Mouse (Mus musculus) heart, postnatal 10 days (tissue): ENCODE measurements at regions not wholly inside any gene's neighbourhood (a gene's known extent, or its start where the extent isn't known, plus 50 kb on each side); places are given as distances from the start of the nearest gene placed in this dataset.

Experiments used
- DNase-seq, 2 experiments: peaks; one replicate each; pipeline ENCODE4 v3.0.0; 2021
- intact Hi-C: fragments of 180-260 bp; cut with DNase I; formaldehyde crosslinking; loops from one replicate; pipeline ENCODE4 v1.15.1; 2025

GRCm38 (mm10) chr3:18892813-18893212 lies 735.7 kb downstream of the 1700064H15Rik start:
- no peak for DNase-seq
- intact Hi-C loops: no loop called here

- no peak for DNase-seq
- intact Hi-C loops: no loop called here
Measured at GRCm38 (mm10) chr3:18905769-18906168, 722.7 kb downstream of the 1700064H15Rik start.

- DNase-seq: no peak
- intact Hi-C loops: no loop called here
Measured at GRCm38 (mm10) chr3:18906210-18906609, 722.3 kb downstream of the 1700064H15Rik start.

GRCm38 (mm10) chr3:18908737-18909136 lies 719.7 kb downstream of the 1700064H15Rik start:
- no peak for DNase-seq
- intact Hi-C loops: no loop called here

GRCm38 (mm10) chr3:18928401-18929104 lies 699.9 kb downstream of the 1700064H15Rik start:
- DNase-seq: no peak

GRCm38 (mm10) chr3:18929105-18929492 lies 699.4 kb downstream of the 1700064H15Rik start:
- intact Hi-C loops: no loop called here
- no peak for DNase-seq

More at GRCm38 (mm10) chr3:18928401-18929104, 699.9 kb downstream of the 1700064H15Rik start:
- intact Hi-C loops: no loop called here

GRCm38 (mm10) chr3:18932983-18933726 lies 695.3 kb downstream of the 1700064H15Rik start:
- intact Hi-C loops: no loop called here

GRCm38 (mm10) chr3:18934891-18935290 lies 693.6 kb downstream of the 1700064H15Rik start:
- intact Hi-C loops: no loop called here
- no peak for DNase-seq

More at GRCm38 (mm10) chr3:18932983-18933726, 695.3 kb downstream of the 1700064H15Rik start:
- no peak for DNase-seq

GRCm38 (mm10) chr3:18937333-18938122 lies 690.9 kb downstream of the 1700064H15Rik start:
- intact Hi-C loops: no loop called here
- no peak for DNase-seq

- no peak for DNase-seq
- intact Hi-C loops: no loop called here
Measured at GRCm38 (mm10) chr3:18941301-18942177, 686.9 kb downstream of the 1700064H15Rik start.

- intact Hi-C loops: no loop called here
- no peak for DNase-seq
Measured at GRCm38 (mm10) chr3:18960341-18960740, 668.1 kb downstream of the 1700064H15Rik start.

GRCm38 (mm10) chr3:18988662-18989061 lies 639.8 kb downstream of the 1700064H15Rik start:
- intact Hi-C loops: no loop called here
- no peak for DNase-seq

GRCm38 (mm10) chr3:18989577-18990240 lies 638.8 kb downstream of the 1700064H15Rik start:
- intact Hi-C loops: no loop called here
- DNase-seq: peak; percentile 8 to 33

GRCm38 (mm10) chr3:19000179-19000578 lies 628.3 kb downstream of the 1700064H15Rik start:
- no peak for DNase-seq
- intact Hi-C loops: no loop called here

- DNase-seq: no peak
- intact Hi-C loops: no loop called here
Measured at GRCm38 (mm10) chr3:19002056-19002455, 626.4 kb downstream of the 1700064H15Rik start.

GRCm38 (mm10) chr3:19004792-19005191 lies 623.7 kb downstream of the 1700064H15Rik start:
- DNase-seq: no peak
- intact Hi-C loops: no loop called here

GRCm38 (mm10) chr3:19044566-19044965 lies 583.9 kb downstream of the 1700064H15Rik start:
- intact Hi-C loops: no loop called here
- no peak for DNase-seq

- DNase-seq: no peak
- intact Hi-C loops: no loop called here
Measured at GRCm38 (mm10) chr3:19045933-19046332, 582.5 kb downstream of the 1700064H15Rik start.

GRCm38 (mm10) chr3:19046610-19047009 lies 581.9 kb downstream of the 1700064H15Rik start:
- DNase-seq: no peak
- intact Hi-C loops: no loop called here

- no peak for DNase-seq
- intact Hi-C loops: no loop called here
Measured at GRCm38 (mm10) chr3:19055961-19056360, 572.5 kb downstream of the 1700064H15Rik start.
